Mouse (Mus musculus): Measurements from ENCODE around the gene Sdf2l1. TPM values are rescaled to one million over a fixed set of nuclear protein-coding genes. Genes with fewer than 3 reads are reported as not detected.

Gene Sdf2l1
- polyA plus RNA-seq, 1 experiment from 2014 or later, result 85.6 TPM

DNA sequence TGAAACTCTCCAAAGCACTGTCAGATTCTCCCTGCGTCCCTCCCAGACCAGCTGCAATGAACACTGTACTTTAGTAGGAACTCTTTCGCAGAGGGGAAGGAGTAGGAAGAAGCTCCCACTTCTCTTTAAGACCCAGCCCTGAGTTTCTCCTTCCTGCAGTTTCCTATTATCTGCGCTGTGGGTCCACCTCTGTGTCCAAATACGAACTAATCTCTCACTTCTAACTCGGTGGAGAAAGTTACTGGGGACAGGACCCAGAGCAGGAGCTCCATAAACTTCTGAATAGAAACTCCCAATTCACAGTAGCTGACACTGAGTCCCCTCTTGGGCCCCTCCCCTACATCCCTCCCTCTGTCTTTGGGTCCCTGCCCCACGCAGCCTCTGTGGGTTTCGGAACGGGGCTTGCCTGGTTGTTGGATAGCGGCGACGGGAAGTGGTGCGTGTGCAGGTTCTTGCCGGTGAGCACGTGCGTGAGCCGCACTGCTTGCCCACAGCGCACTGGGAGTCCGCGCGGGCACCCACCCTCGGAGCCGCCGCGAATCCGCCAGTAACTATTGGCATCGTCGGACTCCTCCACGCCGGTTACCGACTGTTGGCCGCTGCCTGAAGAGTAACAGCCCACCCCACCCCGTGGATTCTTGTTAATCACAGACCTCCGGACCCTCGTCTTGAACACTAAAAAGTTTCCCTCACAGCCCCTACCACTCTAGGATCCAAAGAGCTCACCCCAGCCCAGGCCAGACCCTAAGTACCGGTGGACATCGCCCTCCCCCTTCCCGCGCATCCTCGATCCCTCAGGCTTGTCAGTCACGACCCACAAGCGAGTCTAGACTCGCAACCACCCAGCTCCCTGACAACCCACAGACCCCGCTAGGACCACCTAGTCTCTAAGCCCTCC, 743 bp downstream of the Sdf2l1 start:
- Histone ChIP-seq H3K9me3 (ENCODE audit: control insufficient read depth, low read length) (no peaks in the 10 kb centered on the region), H3K4me2 (ENCODE audit: low read depth, low read length) (peak overlapping the region; percentile 97), H3K4me3 (ENCODE audit: low read length) (peak overlapping the region; percentile 84), H3K27ac (ENCODE audit: low read length) (peak overlapping the region; percentile 12; the same call in 1 of the 2 replicates), H3K36me3 (ENCODE audit: control insufficient read depth, insufficient read depth, low read length) (no peaks in the 10 kb centered on the region), H3K9ac (ENCODE audit: low read length) (peak overlapping the region; percentile 75), H3K4me1 (replicated peaks; ENCODE audit: control insufficient read depth, insufficient read depth, low read length) (peaks cover 16% of the 10 kb centered on the region), H3K27me3 (ENCODE audit: control insufficient read depth, insufficient read depth, low read depth, low read length) (no peaks in the 10 kb centered on the region)
- 4% methylated on average over 43 of the region's 43 CpGs for WGBS
- peak; percentile 66 for ATAC-seq (ENCODE audit: low read depth)

DNA sequence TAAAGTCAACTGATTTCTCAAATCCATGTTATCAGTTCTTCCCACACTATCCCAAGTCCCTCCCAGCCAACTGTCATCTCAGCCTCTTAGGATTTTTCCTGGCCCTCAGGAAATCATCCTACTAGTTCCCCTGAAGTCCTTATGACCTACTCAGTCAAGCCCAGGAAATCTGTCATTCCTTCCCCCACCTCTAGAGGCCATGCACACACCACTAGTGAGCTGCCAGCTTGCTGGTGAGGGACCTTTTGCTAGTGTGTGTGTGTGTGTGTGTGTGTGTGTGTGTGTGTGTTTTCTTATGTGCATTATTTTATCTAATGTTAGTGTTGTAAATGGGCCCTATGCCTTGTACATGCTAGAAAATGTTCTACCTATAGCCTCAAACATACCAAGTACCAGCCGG, 4.9 kb downstream of the Sdf2l1 start:
- no peaks in the 10 kb centered on the region for H3K9me3 ChIP-seq (ENCODE audit: control insufficient read depth, low read length)
- H3K4me2 ChIP-seq (ENCODE audit: low read depth, low read length), result no peak overlapping the region
- H3K27ac ChIP-seq (ENCODE audit: low read length), result no peak overlapping the region
- peaks cover 29% of the 10 kb centered on the region for H3K4me1 ChIP-seq (replicated peaks; ENCODE audit: control insufficient read depth, insufficient read depth, low read length)
- no peak for ATAC-seq (ENCODE audit: low read depth)
- WGBS, result 93% methylated on average over 1 of the region's 1 CpGs
- H3K27me3 ChIP-seq (ENCODE audit: control insufficient read depth, insufficient read depth, low read depth, low read length), result no peaks in the 10 kb centered on the region
- no peak overlapping the region for H3K9ac ChIP-seq (ENCODE audit: low read length)
- H3K36me3 ChIP-seq (ENCODE audit: control insufficient read depth, insufficient read depth, low read length), result peaks cover 4% of the 10 kb centered on the region; the same call in 1 of the 2 replicates
- H3K4me3 ChIP-seq (ENCODE audit: low read length), result no peak overlapping the region

DNA sequence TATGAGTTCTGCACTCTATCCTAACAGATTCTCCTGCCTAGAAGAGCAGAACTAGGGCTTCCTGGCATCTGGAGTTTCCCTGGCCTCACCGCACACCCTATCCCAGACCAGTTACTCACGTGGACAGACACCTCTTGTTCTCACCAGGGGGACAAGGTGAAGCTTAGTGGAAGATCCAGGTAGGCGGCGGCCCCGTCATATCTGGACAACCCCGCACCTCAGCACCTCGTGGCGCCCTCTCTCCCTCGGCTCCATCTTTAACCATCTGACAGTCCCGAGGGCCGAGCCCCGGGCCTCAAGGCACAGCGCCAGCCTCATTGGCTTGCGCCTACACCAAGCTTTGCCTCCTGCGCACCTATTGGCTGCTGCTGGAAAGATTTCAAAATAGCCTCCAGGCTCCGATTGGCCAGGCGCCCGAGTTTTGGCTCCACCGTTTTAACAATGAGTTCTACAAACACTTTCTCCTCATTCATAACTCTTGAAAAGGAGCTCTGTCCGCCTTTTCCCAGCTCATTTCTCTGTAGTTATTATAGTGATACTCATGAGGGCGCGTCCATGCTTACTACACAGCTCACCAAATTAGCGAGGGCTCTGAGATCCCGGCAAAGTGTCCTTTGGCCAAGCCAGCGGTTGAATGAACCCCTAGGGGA, 7.2 kb downstream of the Sdf2l1 start, which contains the start of gene 2610318N02Rik:
Gene 2610318N02Rik (minus strand): TSS at position 297 of the 650 bp plus-strand sequence.
- H3K36me3 ChIP-seq (ENCODE audit: control insufficient read depth, insufficient read depth, low read length), result peaks cover 6% of the 10 kb centered on the region; the same call in 1 of the 2 replicates
- peaks cover 20% of the 10 kb centered on the region for H3K4me1 ChIP-seq (replicated peaks; ENCODE audit: control insufficient read depth, insufficient read depth, low read length)
- H3K27me3 ChIP-seq (ENCODE audit: control insufficient read depth, insufficient read depth, low read depth, low read length), result no peaks in the 10 kb centered on the region
- under 1% methylated on average over 25 of the region's 25 CpGs for WGBS
- H3K27ac ChIP-seq (ENCODE audit: low read length), result peak within 1 kb of the TSS; percentile 69
- peak within 1 kb of the TSS; percentile 62 for H3K4me3 ChIP-seq (ENCODE audit: low read length)
- H3K9me3 ChIP-seq (ENCODE audit: control insufficient read depth, low read length), result no peaks in the 10 kb centered on the region
- peak; percentile 94 for ATAC-seq (ENCODE audit: low read depth)
- peak within 1 kb of the TSS; percentile 85 for H3K4me2 ChIP-seq (ENCODE audit: low read depth, low read length)
- peak within 1 kb of the TSS; percentile 71 for H3K9ac ChIP-seq (ENCODE audit: low read length)

DNA sequence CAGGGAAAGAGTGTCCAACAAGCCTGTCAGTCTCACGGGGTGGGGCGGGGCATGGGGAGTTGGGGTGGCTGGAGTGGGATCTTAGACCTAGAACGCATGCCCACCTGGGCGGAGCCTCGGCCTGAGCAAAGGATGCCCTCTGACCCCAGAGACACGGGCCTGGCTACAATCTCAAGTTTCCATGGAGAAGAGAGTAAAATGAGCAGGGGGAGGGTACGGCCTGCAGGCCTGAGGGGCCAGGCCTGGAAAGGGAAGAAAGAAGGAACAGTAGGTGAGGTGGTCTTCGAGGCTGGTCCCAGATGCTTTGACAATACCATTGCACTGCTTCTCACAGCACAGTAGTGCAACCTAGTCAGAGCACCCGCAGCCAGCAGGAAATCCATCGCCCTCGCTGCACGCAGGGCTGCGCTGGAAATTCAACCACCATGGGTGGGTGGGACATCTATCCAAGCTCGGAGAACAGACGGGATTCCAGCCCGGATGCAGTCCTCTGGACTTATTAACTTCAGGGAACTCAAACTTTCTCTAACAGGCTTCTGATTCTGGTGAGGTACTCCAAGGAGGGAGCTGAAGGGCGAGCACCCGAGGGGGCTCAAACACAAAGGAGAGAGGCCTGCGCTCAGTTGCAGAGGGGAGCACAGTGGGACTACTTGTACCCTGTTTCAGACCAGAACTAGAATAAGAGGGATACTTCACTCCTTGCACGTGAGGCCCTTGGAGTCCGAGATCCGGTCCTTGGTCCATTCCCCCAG, 7.9 kb downstream of the Sdf2l1 start:
- Histone ChIP-seq H3K4me3 (ENCODE audit: low read length) (peak overlapping the region; percentile 62), H3K27me3 (ENCODE audit: control insufficient read depth, insufficient read depth, low read depth, low read length) (no peaks in the 10 kb centered on the region), H3K4me1 (replicated peaks; ENCODE audit: control insufficient read depth, insufficient read depth, low read length) (peaks cover 20% of the 10 kb centered on the region), H3K9me3 (ENCODE audit: control insufficient read depth, low read length) (no peaks in the 10 kb centered on the region), H3K36me3 (ENCODE audit: control insufficient read depth, insufficient read depth, low read length) (peaks cover 6% of the 10 kb centered on the region; the same call in 1 of the 2 replicates), H3K4me2 (ENCODE audit: low read depth, low read length) (peak overlapping the region; percentile 85), H3K9ac (ENCODE audit: low read length) (peak overlapping the region; percentile 71), H3K27ac (ENCODE audit: low read length) (peak overlapping the region; percentile 69)
- 3% methylated on average over 22 of the region's 22 CpGs for WGBS
- peak; percentile 42 for ATAC-seq (ENCODE audit: low read depth)

DNA sequence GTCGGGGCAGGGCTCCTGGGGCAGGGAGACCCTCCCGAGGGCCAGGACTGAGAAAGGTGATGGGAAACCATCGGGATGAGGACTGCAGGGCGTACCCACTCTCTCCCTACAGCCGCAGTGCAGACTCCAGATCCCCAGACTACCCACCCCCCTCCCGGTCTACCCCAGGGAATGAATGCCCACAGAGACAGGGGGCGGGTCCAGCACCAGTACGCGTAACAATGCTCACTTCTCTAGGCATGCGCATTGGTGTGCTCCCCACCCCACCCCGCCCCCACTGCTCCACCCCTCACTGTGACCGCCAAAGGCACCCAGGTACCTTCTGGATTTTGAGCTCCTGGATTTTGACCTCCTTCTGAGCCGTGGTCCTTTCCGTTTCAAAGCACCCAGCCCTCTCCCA, 10.6 kb downstream of the Sdf2l1 start:
- Histone ChIP-seq H3K27ac (ENCODE audit: low read length) (no peak overlapping the region), H3K36me3 (ENCODE audit: control insufficient read depth, insufficient read depth, low read length) (peaks cover 6% of the 10 kb centered on the region; the same call in 1 of the 2 replicates), H3K9ac (ENCODE audit: low read length) (no peak overlapping the region), H3K4me3 (ENCODE audit: low read length) (no peak overlapping the region), H3K9me3 (ENCODE audit: control insufficient read depth, low read length) (no peaks in the 10 kb centered on the region), H3K4me2 (ENCODE audit: low read depth, low read length) (no peak overlapping the region), H3K4me1 (replicated peaks; ENCODE audit: control insufficient read depth, insufficient read depth, low read length) (peaks cover 20% of the 10 kb centered on the region), H3K27me3 (ENCODE audit: control insufficient read depth, insufficient read depth, low read depth, low read length) (no peaks in the 10 kb centered on the region)
- WGBS, result 71% methylated on average over 14 of the region's 14 CpGs
- ATAC-seq (ENCODE audit: low read depth), result no peak

DNA sequence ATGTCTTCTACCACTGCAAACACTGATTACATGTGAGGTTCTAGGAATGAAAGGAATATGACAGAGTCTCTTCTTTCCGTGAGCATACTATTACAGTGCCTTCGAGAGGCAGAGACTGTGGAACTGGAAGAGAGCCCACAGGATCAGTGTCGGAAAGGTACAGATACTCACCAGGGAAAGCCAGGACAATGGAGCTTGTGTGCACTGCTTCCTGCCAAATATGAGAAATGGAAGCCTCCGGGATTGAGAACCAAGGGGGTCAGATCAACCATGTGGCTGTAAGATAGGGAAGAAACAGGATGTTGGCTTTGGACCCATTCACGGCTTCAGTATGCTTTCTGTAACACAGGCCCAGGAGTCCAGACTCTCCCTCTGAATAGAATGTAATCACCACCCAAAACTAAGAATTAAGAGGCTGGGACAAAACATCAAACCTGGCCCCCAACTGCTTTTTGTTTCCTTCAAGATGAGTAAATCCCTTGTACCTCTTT, 14.8 kb downstream of the Sdf2l1 start:
- no peak overlapping the region for H3K4me2 ChIP-seq (ENCODE audit: low read depth, low read length)
- H3K27me3 ChIP-seq (ENCODE audit: control insufficient read depth, insufficient read depth, low read depth, low read length), result no peaks in the 10 kb centered on the region
- H3K36me3 ChIP-seq (ENCODE audit: control insufficient read depth, insufficient read depth, low read length), result 0 out of 2 replicates have a peak, but pooled peaks cover 4% of the 10 kb centered on the region
- 76% methylated on average over 5 of the region's 5 CpGs for WGBS
- H3K27ac ChIP-seq (ENCODE audit: low read length), result no peak overlapping the region
- H3K4me3 ChIP-seq (ENCODE audit: low read length), result no peak overlapping the region
- H3K9ac ChIP-seq (ENCODE audit: low read length), result no peak overlapping the region
- no peaks in the 10 kb centered on the region for H3K4me1 ChIP-seq (replicated peaks; ENCODE audit: control insufficient read depth, insufficient read depth, low read length)
- ATAC-seq (ENCODE audit: low read depth), result no peak
- no peaks in the 10 kb centered on the region for H3K9me3 ChIP-seq (ENCODE audit: control insufficient read depth, low read length)

DNA sequence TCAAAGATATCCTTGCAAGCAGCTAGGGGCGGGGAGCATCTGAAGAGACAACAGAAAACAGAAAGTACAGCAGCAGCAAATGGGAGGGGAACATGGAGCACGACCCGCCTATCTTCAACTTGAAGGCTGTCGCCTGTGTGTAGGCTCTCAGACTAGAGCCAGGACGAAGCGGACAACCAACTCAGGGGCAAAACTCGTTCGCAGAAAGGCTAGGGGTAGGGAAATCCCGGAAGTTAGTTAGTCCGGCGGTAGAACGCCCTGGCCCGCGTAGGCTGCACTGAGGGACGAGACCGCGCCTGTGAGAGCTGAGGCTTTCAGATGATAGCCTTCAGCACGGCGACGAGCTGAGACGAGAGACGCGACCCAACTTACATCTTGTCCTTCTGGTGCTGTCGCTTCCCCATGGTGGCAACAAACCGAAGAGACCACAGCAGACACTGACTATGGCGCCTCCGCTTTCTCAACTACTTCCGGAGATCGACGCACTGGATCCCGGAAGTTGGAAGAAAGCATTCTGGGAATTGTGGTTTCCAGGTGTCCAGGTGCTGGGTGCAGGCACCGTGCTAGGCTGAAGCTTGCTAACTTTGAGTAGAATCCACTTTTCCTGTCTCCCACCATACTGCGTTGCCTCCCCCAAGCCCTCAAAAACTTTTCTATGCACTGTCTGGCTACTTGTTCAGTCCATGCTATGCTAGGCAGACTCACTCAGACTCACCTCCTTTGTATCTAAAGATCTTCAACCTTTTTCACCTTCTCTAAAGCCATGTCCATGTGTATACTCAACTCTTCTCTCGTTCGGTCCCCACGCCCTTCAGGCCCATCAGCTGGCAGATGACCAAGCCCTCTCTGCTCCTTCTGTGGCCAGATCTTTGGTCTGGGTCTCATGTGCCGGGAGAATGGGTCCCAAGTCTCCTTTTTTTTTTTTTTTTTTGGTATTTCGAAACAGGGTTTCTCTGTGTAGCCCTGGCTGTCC, 21.1 kb downstream of the Sdf2l1 start, which contains the start of gene Ppil2:
Gene Ppil2 (minus strand): TSS at position 487 of the 973 bp plus-strand sequence.
- Histone ChIP-seq H3K27ac (ENCODE audit: low read length) (peak within 1 kb of the TSS; percentile 49; the same call in 1 of the 2 replicates), H3K36me3 (ENCODE audit: control insufficient read depth, insufficient read depth, low read length) (peaks cover 12% of the 10 kb centered on the region), H3K9me3 (ENCODE audit: control insufficient read depth, low read length) (no peaks in the 10 kb centered on the region), H3K4me3 (ENCODE audit: low read length) (peak within 1 kb of the TSS; percentile 96), H3K4me2 (ENCODE audit: low read depth, low read length) (peak within 1 kb of the TSS; percentile 68), H3K27me3 (ENCODE audit: control insufficient read depth, insufficient read depth, low read depth, low read length) (no peaks in the 10 kb centered on the region), H3K4me1 (replicated peaks; ENCODE audit: control insufficient read depth, insufficient read depth, low read length) (peaks cover 10% of the 10 kb centered on the region), H3K9ac (ENCODE audit: low read length) (peak within 1 kb of the TSS; percentile 76)
- peak; percentile 85 for ATAC-seq (ENCODE audit: low read depth)
- WGBS, result 6% methylated on average over 37 of the region's 38 CpGs

DNA sequence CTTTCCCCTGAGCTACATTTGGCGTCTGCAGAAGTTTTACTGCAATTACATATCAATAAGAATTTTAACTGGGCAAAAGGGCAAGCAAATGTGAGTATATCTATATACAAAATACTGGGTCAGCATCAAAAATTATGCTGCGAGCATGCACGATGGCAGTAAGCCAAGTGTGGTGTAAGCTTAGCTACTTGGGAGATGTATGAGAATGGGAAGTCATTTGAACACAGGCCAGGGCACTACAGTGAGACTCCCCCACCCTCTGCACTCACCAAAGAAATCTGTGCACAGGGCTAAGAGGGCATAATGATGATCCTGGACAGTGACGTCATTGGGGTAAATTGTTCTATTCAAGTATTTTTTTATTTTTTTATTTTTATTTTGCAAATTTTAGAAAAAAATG, 27.6 kb downstream of the Sdf2l1 start:
- peak; percentile 85 for ATAC-seq (ENCODE audit: low read depth)
- H3K27me3 ChIP-seq (ENCODE audit: control insufficient read depth, insufficient read depth, low read depth, low read length), result no peaks in the 10 kb centered on the region
- 45% methylated on average over 4 of the region's 4 CpGs for WGBS
- H3K9me3 ChIP-seq (ENCODE audit: control insufficient read depth, low read length), result no peaks in the 10 kb centered on the region
- H3K9ac ChIP-seq (ENCODE audit: low read length), result no peak overlapping the region
- H3K27ac ChIP-seq (ENCODE audit: low read length), result no peak overlapping the region
- no peak overlapping the region for H3K4me3 ChIP-seq (ENCODE audit: low read length)
- peaks cover 21% of the 10 kb centered on the region for H3K4me1 ChIP-seq (replicated peaks; ENCODE audit: control insufficient read depth, insufficient read depth, low read length)
- no peak overlapping the region for H3K4me2 ChIP-seq (ENCODE audit: low read depth, low read length)
- peaks cover 27% of the 10 kb centered on the region for H3K36me3 ChIP-seq (ENCODE audit: control insufficient read depth, insufficient read depth, low read length)

Measured in lung, embryonic 16.5 days (tissue).